Mouse (Mus musculus) cerebellum, postnatal 14 days (tissue): Measurements from ENCODE around the gene Vdac2.

ENCODE experiments used
- DNase-seq, 2 experiments: peaks; one replicate each; pipeline ENCODE4 v3.0.0; 2021; ENCODE audit warnings: mixed read lengths in 2 of 2

The Vdac2 gene

GRCm38 (mm10) chr14:21824938-21825337 is at the start of gene Vdac2:
Gene Vdac2 (plus strand): TSS chr14:21825238.
- DNase-seq, result no peak

- DNase-seq, result no peak
Measured at GRCm38 (mm10) chr14:21776201-21776600, 48.8 kb upstream of the Vdac2 start.

GRCm38 (mm10) chr14:21786500-21786899 is 38.5 kb upstream of the Vdac2 start:
- DNase-seq, result no peak

GRCm38 (mm10) chr14:21787374-21787773 is 37.7 kb upstream of the Vdac2 start:
- no peak for DNase-seq

GRCm38 (mm10) chr14:21788121-21788520 is 36.9 kb upstream of the Vdac2 start:
- DNase-seq, result no peak

GRCm38 (mm10) chr14:21790585-21791251 is 34.3 kb upstream of the Vdac2 start:
- no peak for DNase-seq

GRCm38 (mm10) chr14:21791722-21792121 is 33.3 kb upstream of the Vdac2 start:
- no peak for DNase-seq

GRCm38 (mm10) chr14:21792250-21792649 is 32.8 kb upstream of the Vdac2 start:
- DNase-seq, result no peak

GRCm38 (mm10) chr14:21800641-21801040 is 24.4 kb upstream of the Vdac2 start:
- DNase-seq, result no peak

GRCm38 (mm10) chr14:21801624-21802023 is 23.4 kb upstream of the Vdac2 start:
- peak in 1 of 2 experiments; percentile 20 for DNase-seq

GRCm38 (mm10) chr14:21802543-21803206 is 22.4 kb upstream of the Vdac2 start:
- peak; percentile 22 to 45 for DNase-seq

- no peak for DNase-seq
Measured at GRCm38 (mm10) chr14:21806203-21806602, 18.8 kb upstream of the Vdac2 start.

- DNase-seq, result no peak
Measured at GRCm38 (mm10) chr14:21806631-21807160, 18.3 kb upstream of the Vdac2 start.

GRCm38 (mm10) chr14:21808208-21808922 is 16.7 kb upstream of the Vdac2 start:
- DNase-seq, result no peak

- DNase-seq, result no peak
Measured at GRCm38 (mm10) chr14:21809418-21809817, 15.6 kb upstream of the Vdac2 start.

- DNase-seq, result no peak
Measured at GRCm38 (mm10) chr14:21811301-21811700, 13.7 kb upstream of the Vdac2 start.

- no peak for DNase-seq
Measured at GRCm38 (mm10) chr14:21811744-21812393, 13.2 kb upstream of the Vdac2 start.

- DNase-seq, result peak; percentile 63 to 70
Measured at GRCm38 (mm10) chr14:21812590-21813162, 12.4 kb upstream of the Vdac2 start.

GRCm38 (mm10) chr14:21813216-21813615 is 11.8 kb upstream of the Vdac2 start:
- no peak for DNase-seq

GRCm38 (mm10) chr14:21813847-21814246 is 11.2 kb upstream of the Vdac2 start:
- no peak for DNase-seq

- no peak for DNase-seq
Measured at GRCm38 (mm10) chr14:21814606-21815005, 10.4 kb upstream of the Vdac2 start.

GRCm38 (mm10) chr14:21816255-21816654 is 8.8 kb upstream of the Vdac2 start:
- no peak for DNase-seq

GRCm38 (mm10) chr14:21817453-21817852 is 7.6 kb upstream of the Vdac2 start:
- no peak for DNase-seq
